Comparison of ENCODE assay signal across 9 mouse cellular contexts in genomic region chr15:75060505-75060904, GRCm38 (mm10). TPM values are rescaled to one million over a fixed set of nuclear protein-coding genes. Genes with fewer than 3 reads are reported as not detected.
DNase-seq lines count a peak whose midpoint lies in the region; ATAC-seq and TF ChIP-seq lines count a peak whose summit lies in the region.
"Had no signal": no experiment of that assay in that cellular context is flagged by ENCODE, and none has a peak within 500 bp of the region (broad histone marks: within the 10 kb centered on the region; RNA-seq: fewer than 3 reads in every experiment).

No protein-coding gene starts in this region.

- peak; percentile 22 for DNase-seq in layer of hippocampus, adult 11-12 months (ENCODE audit: low spot score)
- DNase-seq in layer of hippocampus, adult 9-11 months: no peak
- DNase-seq in MEL (ENCODE audit: low read depth, low spot score): peak; percentile 62
- DNase-seq in c-Kit-positive CD71-negative TER-119-negative erythroid progenitor cells, embryonic 14.5 days (ENCODE audit: low read depth): peak; percentile 24
- peak; percentile 33 for DNase-seq in gastrocnemius, postnatal 25 days
- DNase-seq in left cerebral cortex, adult 18-20 months (ENCODE audit: low spot score in 2 of 2): peak; percentile 16 to 47
- DNase-seq in forebrain, embryonic 10.5 days (ENCODE audit: extremely low spot score, low spot score): no peak

- no peak for TF ChIP-seq POLR2A in MEL (IDR thresholded peaks at IDR 0.05; ENCODE audit: control insufficient read depth in 1 of 2, insufficient read depth in 1 of 2, low read depth in 1 of 2, low read length in 2 of 2, poor library complexity in 1 of 2)

- TF ChIP-seq EP300 in MEL (IDR thresholded peaks at IDR 0.05; ENCODE audit: low read depth in 1 of 2, low read length in 2 of 2): no peak

- ATAC-seq in neutrophil, adult 5-6 weeks (ENCODE audit: extremely low read depth, insufficient number of reproducible peaks, low FRiP score, poor library complexity, severe bottlenecking): peak; percentile 82

- peak; percentile 69 to 82 (median 69) for TF ChIP-seq CTCF in MEL (IDR thresholded peaks at IDR 0.05 in 2 of 3, conservative IDR thresholded peaks at IDR 0.05 in 1 of 3; ENCODE audit: control insufficient read depth in 1 of 3, insufficient read depth in 1 of 3, low read depth in 2 of 3, low read length in 3 of 3, poor library complexity in 1 of 3, severe bottlenecking in 1 of 3)

- no peaks in the 10 kb centered on the region for H3K9me3 ChIP-seq in MEL (replicated peaks; ENCODE audit: insufficient read depth, low read length)
- no peaks in the 10 kb centered on the region for H3K9me3 ChIP-seq in forebrain, embryonic 10.5 days

- no peaks in the 10 kb centered on the region for H3K79me2 ChIP-seq in MEL (ENCODE audit: control insufficient read depth, insufficient read depth, low read length, poor library complexity)

- H3K4me3 ChIP-seq in MEL (ENCODE audit: control insufficient read depth in 1 of 2, insufficient read depth in 1 of 2, low read depth in 2 of 2, low read length in 2 of 2): no peak overlapping the region
- H3K4me3 ChIP-seq in forebrain, embryonic 10.5 days: no peak overlapping the region
- H3K4me3 ChIP-seq: myocyte had no signal

- no peaks in the 10 kb centered on the region for H3K27me3 ChIP-seq in MEL (ENCODE audit: control insufficient read depth in 1 of 2, insufficient read depth in 2 of 2, low read length in 2 of 2)
- no peaks in the 10 kb centered on the region for H3K27me3 ChIP-seq in forebrain, embryonic 10.5 days (ENCODE audit: poor library complexity, severe bottlenecking)

- H3K36me3 ChIP-seq in MEL (ENCODE audit: control insufficient read depth in 1 of 2, insufficient read depth in 2 of 2, low read length in 2 of 2): no peaks in the 10 kb centered on the region
- H3K36me3 ChIP-seq in forebrain, embryonic 10.5 days (replicated peaks): no peaks in the 10 kb centered on the region

- no peak overlapping the region for H3K9ac ChIP-seq in MEL (ENCODE audit: control insufficient read depth, low read depth, low read length, poor library complexity, severe bottlenecking)

- no peak overlapping the region for H3K27ac ChIP-seq in MEL (ENCODE audit: control insufficient read depth, low read depth, low read length)
- H3K27ac ChIP-seq in forebrain, embryonic 10.5 days: no peak overlapping the region

- no peaks in the 10 kb centered on the region for H3K4me1 ChIP-seq in MEL (ENCODE audit: control insufficient read depth in 1 of 2, insufficient read depth in 2 of 2, low read length in 2 of 2)
- no peaks in the 10 kb centered on the region for H3K4me1 ChIP-seq in forebrain, embryonic 10.5 days

- peak; percentile 58 for TF ChIP-seq RAD21 in MEL (IDR thresholded peaks at IDR 0.05; ENCODE audit: low read depth, low read length)

TF ChIP-seq in MEL, 35 proteins besides CTCF, POLR2A, EP300 and RAD21:
- TF ChIP-seq BHLHE40 (IDR thresholded peaks at IDR 0.05; ENCODE audit: borderline replicate concordance, low read depth, low read length): no peak
- TF ChIP-seq ZNF384 (IDR thresholded peaks at IDR 0.05; ENCODE audit: low read depth, low read length): no peak
- TF ChIP-seq ELF1 (IDR thresholded peaks at IDR 0.05; ENCODE audit: low read depth, low read length): no peak
- TF ChIP-seq CHD1 (IDR thresholded peaks at IDR 0.05; ENCODE audit: low read depth, low read length): no peak
- no peak for TF ChIP-seq GABPA (IDR thresholded peaks at IDR 0.05; ENCODE audit: low read depth, low read length)
- no peak for TF ChIP-seq POLR2AphosphoS5 (IDR thresholded peaks at IDR 0.05; ENCODE audit: borderline replicate concordance, low read depth, low read length)
- TF ChIP-seq MEF2A (IDR thresholded peaks at IDR 0.05; ENCODE audit: extremely low read depth, insufficient replicate concordance, low read depth, low read length, poor library complexity, severe bottlenecking): no peak
- TF ChIP-seq HCFC1 (IDR thresholded peaks at IDR 0.05; ENCODE audit: low read depth, low read length): no peak
- TF ChIP-seq TCF12 (IDR thresholded peaks at IDR 0.05; ENCODE audit: low read depth, low read length): no peak
- no peak for TF ChIP-seq JUND (IDR thresholded peaks at IDR 0.05; ENCODE audit: low read depth, low read length)
- TF ChIP-seq NRF1 (IDR thresholded peaks at IDR 0.05; ENCODE audit: insufficient read depth, low read depth, low read length, poor library complexity, severe bottlenecking): no peak
- no peak for TF ChIP-seq MXI1 (IDR thresholded peaks at IDR 0.05; ENCODE audit: low read depth, low read length)
- TF ChIP-seq MAX (IDR thresholded peaks at IDR 0.05; ENCODE audit: low read length): no peak
- peak; percentile 43 for TF ChIP-seq ZC3H11A (IDR thresholded peaks at IDR 0.05; ENCODE audit: low read depth, low read length)
- no peak for TF ChIP-seq E2F4 (IDR thresholded peaks at IDR 0.05; ENCODE audit: borderline replicate concordance, low read depth, low read length)
- TF ChIP-seq SMC3 (IDR thresholded peaks at IDR 0.05; ENCODE audit: low read depth, low read length): peak; percentile 81

RNA-seq across cellular contexts. Expression of gene Ly6c1, which starts 11.9 kb away (rescaled TPM):
- not detected in 2 replicates for total RNA-seq in MEL (2012; rRNA removed)
- polyA plus RNA-seq in MEL (2012; ENCODE audit: insufficient read depth in 1 of 2, insufficient read length in 2 of 2, low read depth in 1 of 2, low replicate concordance in 2 of 2, missing spikeins in 1 of 2): not detected
- total RNA-seq in gastrocnemius, postnatal 25 days (2021): 100 to 1,000 TPM; 102 to 108 TPM
- total RNA-seq in left cerebral cortex, adult 18-20 months (2021): 10 to 100 TPM; 54.3 to 65.1 TPM
- 1.5 and 3.5 TPM in 2 replicates for total RNA-seq in neutrophil, adult 5-6 weeks (2017)
- polyA plus RNA-seq in forebrain, embryonic 10.5 days (2016; fragmentation: Nextera tagmentation; extraction: Ambion mirVana): 0.62 and 0.74 TPM in 2 replicates

RNA-seq across cellular contexts. Expression of gene Ly6c2, which starts 51.3 kb away (rescaled TPM):
- not detected in 2 replicates for total RNA-seq in MEL (2012; rRNA removed)
- not detected for polyA plus RNA-seq in MEL (2012; ENCODE audit: insufficient read depth in 1 of 2, insufficient read length in 2 of 2, low read depth in 1 of 2, low replicate concordance in 2 of 2, missing spikeins in 1 of 2)
- total RNA-seq in gastrocnemius, postnatal 25 days (2021): 1 to 10 TPM; 2.4 to 5.5 TPM
- 1 to 10 TPM; 1.9 to 2.3 TPM for total RNA-seq in left cerebral cortex, adult 18-20 months (2021)
- total RNA-seq in neutrophil, adult 5-6 weeks (2017): 83.9 TPM in 2 replicates
- not detected in 2 replicates for polyA plus RNA-seq in forebrain, embryonic 10.5 days (2016; fragmentation: Nextera tagmentation; extraction: Ambion mirVana)

Comparison
In these comparisons a context has a peak if more than half of its experiments do, and no peak if none do; other contexts are left out.
1. DNase-seq: peak in layer of hippocampus, adult 11-12 months (single experiment), MEL (single experiment), c-Kit-positive CD71-negative TER-119-negative erythroid progenitor cells, embryonic 14.5 days (single experiment), gastrocnemius, postnatal 25 days (single experiment) and left cerebral cortex, adult 18-20 months (2 of 2); none in layer of hippocampus, adult 9-11 months (single experiment) and forebrain, embryonic 10.5 days (single experiment).
2. RNA of gene Ly6c1, which starts 11.9 kb away (total RNA-seq): 102 to 108 TPM in gastrocnemius, postnatal 25 days and 54.3 to 65.1 TPM in left cerebral cortex, adult 18-20 months; 1.5 to 3.5 TPM in neutrophil, adult 5-6 weeks and not detected in MEL; every median in the first group is over 10 times any median in the second.
3. RNA of gene Ly6c2, which starts 51.3 kb away (total RNA-seq): 83.9 TPM in neutrophil, adult 5-6 weeks; 2.4 to 5.5 TPM in gastrocnemius, postnatal 25 days, 1.9 to 2.3 TPM in left cerebral cortex, adult 18-20 months and not detected in MEL; every median in the first group is over 10 times any median in the second.